Mouse (Mus musculus) olfactory bulb, adult 2 months (tissue): ENCODE measurements around the gene Slc6a4. TPM values are rescaled to one million over a fixed set of nuclear protein-coding genes. Genes with fewer than 3 reads are reported as not detected.
"Not testable (repeated sequence)": the region's sequence is repeated elsewhere in the genome, so short reads cannot be mapped to it uniquely, and the experiment has no call there.

ENCODE experiments used
- H3K27ac ChIP-seq: fragments of 200-500 bp; 2 replicates; pipeline ENCODE4 v1.5.1; 2012; ENCODE audit warnings: low read depth, low read length; ENCODE audit not compliant: insufficient read depth
- H3K4me1 ChIP-seq: fragments of 200-500 bp; 2 replicates; pipeline ENCODE4 v1.6.1; 2012; ENCODE audit warnings: low read length; ENCODE audit not compliant: control insufficient read depth, insufficient read depth
- H3K4me3 ChIP-seq: fragments of 200-500 bp; 2 replicates; pipeline ENCODE4 v1.5.1; 2012; ENCODE audit warnings: mild to moderate bottlenecking, low read depth, low read length, moderate library complexity; ENCODE audit not compliant: insufficient read depth
- CTCF ChIP-seq: fragments of 200-500 bp; IDR thresholded peaks from 2 replicates; pipeline ENCODE4 v1.5.1; 2012; ENCODE audit warnings: low read depth, mild to moderate bottlenecking, low read length, moderate library complexity; ENCODE audit not compliant: insufficient read depth
- POLR2A ChIP-seq: fragments of 200-500 bp; IDR thresholded peaks from 2 replicates; pipeline ENCODE4 v1.6.1; 2012; ENCODE audit warnings: mild to moderate bottlenecking, low read depth, low read length, moderate library complexity; ENCODE audit not compliant: insufficient read depth
- WGBS: fragments of 180-500 bp; shearing (Covaris S2); methylation state at CpG from one replicate; pipeline ENCODE4 v1.1.7; 2018; 5-methylcytosine and 5-hydroxymethylcytosine counted together
- polyA plus RNA-seq: library from polyadenylated mRNA; stranded (reverse); fragments of >200 nt; gene quantifications from 2 replicates; pipeline ENCODE4 v1.2.4, GENCODE M21; 2012; ENCODE audit warnings: low replicate concordance; ENCODE audit not compliant: missing spikeins, insufficient read depth, insufficient read length

The Slc6a4 gene
- polyA plus RNA-seq, 1 experiment = not detected

DNA sequence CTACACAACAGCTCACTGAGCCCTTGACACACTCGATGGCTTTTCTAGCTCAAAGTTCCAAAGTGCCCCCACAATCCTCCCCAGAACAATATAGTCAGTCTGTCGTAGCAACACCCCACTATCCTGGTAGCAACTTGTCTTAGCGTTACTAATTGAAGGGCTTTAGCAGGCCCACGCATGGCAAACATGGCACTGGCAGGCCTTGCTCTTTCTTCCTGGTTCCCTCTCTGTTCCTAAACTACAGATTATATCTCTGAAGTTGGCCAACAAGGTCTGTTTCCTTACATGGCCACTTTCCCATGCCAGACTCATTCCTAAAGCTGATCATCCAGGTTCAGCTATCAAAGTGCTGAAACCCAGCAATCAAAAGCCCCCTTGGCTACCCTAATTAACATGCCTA, 43.5 kb downstream of the Slc6a4 start:
- TF ChIP-seq CTCF = no peak
- TF ChIP-seq POLR2A = no peak
- WGBS = 72% methylated on average over 4 of the region's 4 CpGs
- Histone ChIP-seq H3K27ac (no peak overlapping the region), H3K4me1 (no peaks in the 10 kb centered on the region), H3K4me3 (no peak overlapping the region)

- Histone ChIP-seq H3K4me1 (no peaks in the 10 kb centered on the region), H3K4me3 (no peak overlapping the region), H3K27ac (no peak overlapping the region)
- TF ChIP-seq POLR2A (no peak), CTCF (no peak)
- WGBS = 81% methylated on average over 2 of the region's 2 CpGs
These were observed 44.4 kb downstream of the Slc6a4 start for GRCm38 (mm10) chr11:77042816-77043215.

GRCm38 (mm10) chr11:77061951-77062350, 63.5 kb downstream of the Slc6a4 start:
- no peak overlapping the region for H3K4me3 ChIP-seq
- H3K4me1 ChIP-seq = no peaks in the 10 kb centered on the region
- TF ChIP-seq CTCF (no peak), POLR2A (no peak)
- 38% methylated on average over 5 of the region's 5 CpGs for WGBS
- H3K27ac ChIP-seq = no peak overlapping the region

DNA sequence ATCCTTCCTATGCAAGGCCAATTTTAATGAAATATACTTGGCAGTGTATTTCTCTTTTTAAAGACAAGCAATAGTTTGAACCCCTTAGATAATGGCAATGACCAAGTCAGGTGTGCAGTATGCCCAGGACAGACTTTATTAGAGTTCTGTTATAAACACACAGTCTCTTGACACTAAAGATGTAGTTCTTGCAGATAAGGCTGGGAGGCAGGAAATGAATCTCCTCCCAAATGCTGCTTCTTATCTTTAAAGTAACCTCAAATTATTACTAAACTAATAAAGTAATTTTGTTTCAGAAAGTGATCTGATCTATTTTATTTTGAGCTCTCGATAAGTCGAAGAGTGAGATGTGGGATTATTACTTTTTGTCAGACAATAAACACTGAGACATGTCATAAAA, 65.0 kb downstream of the Slc6a4 start:
- TF ChIP-seq CTCF (no peak), POLR2A (no peak)
- H3K4me1 ChIP-seq = no peaks in the 10 kb centered on the region
- no peak overlapping the region for H3K27ac ChIP-seq
- H3K4me3 ChIP-seq = no peak overlapping the region
- 94% methylated on average over 2 of the region's 2 CpGs for WGBS

DNA sequence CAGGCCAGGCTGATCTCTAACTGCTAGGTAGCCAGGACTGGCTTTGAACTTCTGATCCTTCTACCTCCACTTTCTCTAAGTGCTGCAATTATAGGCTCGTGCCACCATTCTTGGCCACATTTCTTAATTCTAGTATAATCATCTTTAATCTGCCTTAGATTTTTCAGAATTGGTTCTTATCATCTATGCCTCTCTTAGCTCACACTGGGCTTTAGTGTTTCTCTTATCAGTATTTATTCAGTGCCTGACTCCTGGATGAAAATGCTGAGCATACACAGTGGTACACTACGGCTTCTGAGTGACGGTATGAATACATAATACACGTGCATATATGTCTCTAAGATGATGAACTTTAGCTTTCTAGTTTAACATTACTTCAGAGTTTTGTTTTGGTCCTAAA, 70.4 kb downstream of the Slc6a4 start:
- TF ChIP-seq POLR2A = no peak
- TF ChIP-seq CTCF = no peak
- Histone ChIP-seq H3K27ac (no peak overlapping the region), H3K4me3 (no peak overlapping the region), H3K4me1 (no peaks in the 10 kb centered on the region)
- WGBS = 94% methylated on average over 4 of the region's 4 CpGs

DNA sequence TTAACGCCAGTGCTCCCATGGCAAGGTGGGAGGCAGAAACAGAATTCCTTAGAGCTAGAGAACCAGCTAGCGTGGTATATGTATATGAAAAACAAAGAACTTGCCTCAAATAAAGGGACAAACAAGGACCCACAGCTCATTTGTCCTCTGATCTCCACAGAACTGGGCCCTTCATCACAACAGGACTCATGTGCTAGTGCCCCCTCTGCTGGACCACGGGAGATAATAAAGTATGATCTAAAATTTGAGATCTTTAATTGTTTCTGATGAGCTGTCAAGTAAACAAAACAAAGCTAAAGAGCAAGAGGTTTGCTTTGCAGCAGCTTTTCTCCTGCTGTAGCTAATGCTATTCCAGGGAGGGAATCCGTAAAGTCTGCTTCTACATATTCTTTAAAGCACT, 72.3 kb downstream of the Slc6a4 start:
- H3K4me3 ChIP-seq = no peak overlapping the region
- H3K27ac ChIP-seq = no peak overlapping the region
- no peaks in the 10 kb centered on the region for H3K4me1 ChIP-seq
- TF ChIP-seq CTCF = no peak
- no peak for TF ChIP-seq POLR2A
- 74% methylated on average over 4 of the region's 4 CpGs for WGBS

GRCm38 (mm10) chr11:77077331-77077730, 78.9 kb downstream of the Slc6a4 start:
- WGBS = 51% methylated on average over 4 of the region's 4 CpGs
- not testable (repeated sequence) for H3K4me1 ChIP-seq, H3K27ac ChIP-seq
- H3K4me3 ChIP-seq = peak overlapping the region; percentile 82

GRCm38 (mm10) chr11:77077792-77078191, 79.4 kb downstream of the Slc6a4 start:
- H3K4me1 ChIP-seq = no peaks in the 10 kb centered on the region
- peak overlapping the region; percentile 40; the same call in 1 of the 2 replicates for H3K27ac ChIP-seq
- 3% methylated on average over 16 of the region's 16 CpGs for WGBS
- TF ChIP-seq POLR2A (no peak), CTCF (no peak)
- H3K4me3 ChIP-seq = peak overlapping the region; percentile 82

DNA sequence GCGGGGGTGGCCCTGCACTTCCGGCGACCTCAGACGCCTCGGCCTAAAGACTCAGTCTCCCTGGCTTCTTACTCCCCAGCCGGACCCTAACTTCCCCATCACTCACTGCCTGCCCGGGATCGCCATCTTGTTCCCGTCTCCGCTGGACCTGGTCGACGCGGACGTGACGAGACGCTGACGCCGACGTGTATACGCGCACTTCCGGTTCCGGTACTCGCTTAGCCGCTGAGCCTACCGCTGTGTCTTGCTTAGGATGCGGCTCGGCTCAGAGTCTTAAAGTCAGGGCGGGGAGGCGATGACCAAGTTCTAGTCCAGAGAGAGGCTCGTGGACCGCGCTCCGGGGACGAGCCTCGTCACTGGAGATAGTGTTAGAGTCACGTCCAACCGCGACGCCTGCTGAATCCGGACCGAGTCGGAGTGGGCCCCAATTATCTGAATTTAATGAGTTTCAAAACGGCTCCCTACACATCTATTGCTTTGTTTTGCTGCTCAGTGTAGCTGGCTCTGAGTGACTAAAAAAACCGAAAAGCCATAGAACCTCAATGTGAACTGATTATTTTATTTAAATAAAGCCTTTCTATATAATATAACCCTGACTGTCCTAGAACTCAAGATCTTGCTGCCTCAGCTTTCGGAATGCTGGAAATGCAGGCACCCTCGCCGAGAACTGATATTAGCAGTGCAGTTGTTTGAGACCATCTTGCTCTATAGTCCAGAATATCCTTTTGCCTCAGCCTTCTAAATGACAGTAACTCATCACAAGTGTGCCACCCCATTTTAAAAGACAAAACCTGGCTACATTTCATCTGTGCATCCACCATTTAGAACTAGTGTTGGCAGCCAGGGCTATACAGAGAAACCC, 80.1 kb downstream of the Slc6a4 start, which contains the start of gene Nsrp1:
Gene Nsrp1, minus strand, starts transcription at position 163 of the 862 bp plus-strand sequence.
- TF ChIP-seq CTCF (no peak), POLR2A (peak; percentile 80)
- no peaks in the 10 kb centered on the region for H3K4me1 ChIP-seq
- H3K27ac ChIP-seq = peak within 1 kb of the TSS; percentile 87
- H3K4me3 ChIP-seq = peak within 1 kb of the TSS; percentile 82
- WGBS = 3% methylated on average over 48 of the region's 48 CpGs
